Mouse (Mus musculus) monocyte, adult 59 days (primary cell): ENCODE results near the gene Olfr1029. TPM values are rescaled to one million over a fixed set of nuclear protein-coding genes. Genes with fewer than 3 reads are reported as not detected.

Experiments used
- total RNA-seq, 2 experiments: library from RNA; stranded (reverse); gene quantifications; one replicate each; pipeline ENCODE4 v1.2.4; 2023

The Olfr1029 gene
- total RNA-seq = not detected

DNA sequence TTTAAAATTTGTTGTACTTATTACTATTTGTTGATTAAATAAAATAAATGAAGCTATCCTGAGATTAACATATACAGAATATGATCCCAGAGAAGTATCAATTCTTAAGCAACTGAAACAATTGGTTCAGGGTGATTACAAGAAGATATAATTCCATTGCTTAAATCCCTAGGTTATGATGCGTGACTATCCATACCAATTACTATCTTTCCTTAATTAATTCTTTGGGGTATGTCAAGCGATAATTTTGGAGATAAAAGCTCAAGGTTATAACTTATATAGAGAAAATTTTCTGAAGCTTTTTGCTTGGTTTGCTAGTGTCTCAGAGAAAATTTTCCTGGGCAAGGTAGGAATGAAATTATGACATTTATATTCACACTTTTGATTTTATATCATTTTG lies at the start of gene Olfr1029:
Olfr1029 (plus strand) TSS at position 301 of the 400 bp plus-strand sequence.

DNA sequence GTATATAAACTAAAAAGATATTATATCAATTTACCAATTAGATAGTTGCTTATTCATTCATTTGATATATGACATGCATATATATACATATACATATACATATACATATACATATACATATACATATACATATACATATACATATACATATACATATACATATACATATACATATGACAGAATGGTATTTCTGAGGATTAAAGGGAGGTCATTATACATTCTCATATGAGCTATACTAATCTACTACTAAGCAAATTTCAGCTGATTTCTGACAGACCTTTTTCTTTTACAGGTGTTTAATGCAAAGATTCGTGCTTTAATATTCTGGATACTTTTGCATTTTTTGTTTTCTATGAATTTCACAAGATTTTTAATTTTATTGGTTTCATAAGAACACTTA lies 23.6 kb upstream of the Olfr1029 start, which contains the start of gene Olfr1028:
Olfr1028 (plus strand) TSS at position 301 of the 400 bp plus-strand sequence.

DNA sequence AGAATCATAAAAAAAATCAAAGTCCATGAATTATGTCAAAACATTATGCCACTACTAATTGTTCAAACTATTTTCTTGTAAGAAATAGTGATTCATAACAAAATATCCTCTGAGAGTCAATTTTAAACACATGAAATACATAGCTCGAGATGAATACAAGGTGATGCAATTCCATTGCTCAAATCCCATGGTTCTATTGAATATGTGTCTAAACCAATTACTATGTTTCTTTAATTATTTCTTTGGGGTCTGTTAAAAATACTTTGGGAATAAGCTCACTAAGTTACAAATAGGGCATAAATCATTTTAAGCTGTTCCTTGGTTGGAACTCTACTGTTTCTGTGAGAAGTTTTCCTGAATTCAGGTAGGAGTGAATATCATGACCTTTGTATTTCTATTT lies 5.3 kb downstream of the Olfr1029 start, which contains the start of gene Olfr1030:
Olfr1030 (plus strand) TSS at position 301 of the 400 bp plus-strand sequence.

DNA sequence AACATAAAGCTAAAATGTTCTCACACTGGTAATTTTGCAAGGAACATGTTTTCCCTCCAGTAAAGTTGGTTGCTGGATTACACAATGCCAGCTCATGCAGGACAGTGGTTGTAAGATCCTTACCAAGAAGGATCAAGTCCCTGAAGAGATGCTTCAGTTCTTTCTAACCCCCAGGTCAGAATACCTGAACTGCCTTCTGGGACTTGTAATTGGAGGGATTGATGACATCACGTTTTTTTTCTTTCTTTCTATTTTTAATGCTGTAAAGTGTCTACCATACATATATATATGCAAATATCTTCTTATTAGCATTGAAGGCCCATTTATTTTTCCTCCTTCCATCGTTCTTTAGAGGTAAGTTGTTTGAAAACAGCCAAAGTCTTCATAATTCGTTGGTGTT lies 16.3 kb downstream of the Olfr1029 start, which contains the start of gene Olfr1031:
Olfr1031 (plus strand) TSS at position 301 of the 400 bp plus-strand sequence.

DNA sequence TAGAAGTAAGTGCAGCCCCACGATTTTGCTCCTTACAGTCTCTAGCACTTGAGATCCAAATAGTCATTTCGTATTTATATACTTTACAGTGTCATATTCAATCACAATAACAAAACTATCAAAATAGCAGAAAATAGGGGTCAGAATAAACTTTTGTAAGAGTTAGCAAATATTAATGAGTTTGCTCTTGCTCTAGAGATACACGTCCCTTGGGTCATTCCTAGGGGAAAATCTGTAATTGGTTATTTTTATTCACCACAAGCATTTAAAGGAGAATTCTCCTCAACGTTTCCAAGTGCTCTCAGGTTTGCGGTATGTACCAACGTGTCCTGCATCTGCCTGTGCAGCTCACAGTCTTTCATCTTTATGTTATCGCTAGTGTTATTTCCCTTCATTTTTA lies 31.5 kb downstream of the Olfr1029 start, which contains the start of gene Olfr1032:
Olfr1032 (plus strand) TSS at position 301 of the 400 bp plus-strand sequence.

DNA sequence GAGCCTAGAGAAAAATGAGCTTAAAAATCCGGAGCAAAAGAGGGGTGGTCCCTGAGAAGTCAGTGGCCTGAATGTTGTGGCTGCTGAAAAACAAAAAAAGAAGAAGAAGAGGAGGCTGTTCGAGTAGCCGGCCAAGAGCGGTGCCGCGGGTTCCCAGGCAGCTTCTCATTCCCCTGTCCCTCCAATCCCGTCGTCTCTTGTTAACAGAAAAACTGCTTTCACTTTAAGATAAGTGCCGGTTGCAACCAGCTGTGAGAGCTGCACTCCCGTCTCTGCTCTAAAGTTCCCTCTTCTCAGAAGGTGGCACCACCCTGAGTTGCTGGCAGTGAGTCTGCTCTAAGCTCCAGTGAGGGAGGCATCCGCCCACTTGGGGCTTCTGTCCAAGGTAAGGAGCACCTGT lies 46.7 kb downstream of the Olfr1029 start, which contains the start of gene Olfr1033:
Olfr1033 (plus strand) TSS at position 228 of the 400 bp plus-strand sequence.

Other genes with a start within 250 kb of the Olfr1029 start
- not detected for gene Olfr1012, start 211.1 kb upstream of the Olfr1029 start, total RNA-seq
- gene Olfr1013, start 206.8 kb upstream of the Olfr1029 start, total RNA-seq = not detected
- gene Olfr1014, start 201.2 kb upstream of the Olfr1029 start, total RNA-seq = not detected
- not detected for gene Olfr1015, start 191.9 kb upstream of the Olfr1029 start, total RNA-seq
- not detected for gene Olfr1016, start 171.4 kb upstream of the Olfr1029 start, total RNA-seq
- not detected for gene Olfr1018, start 155.4 kb upstream of the Olfr1029 start, total RNA-seq
- gene Olfr1019, start 128.4 kb upstream of the Olfr1029 start, total RNA-seq = not detected
- gene Olfr1020, start 126.9 kb upstream of the Olfr1029 start, total RNA-seq = not detected
- not detected for gene Olfr1022, start 105.3 kb upstream of the Olfr1029 start, total RNA-seq
- not detected for gene Olfr1023, start 88.3 kb upstream of the Olfr1029 start, total RNA-seq
- gene Olfr1024, start 68.8 kb upstream of the Olfr1029 start, total RNA-seq = not detected
- gene Olfr1025-ps1, start 58.7 kb upstream of the Olfr1029 start, total RNA-seq = not detected
- gene Olfr1026, start 52.3 kb upstream of the Olfr1029 start, total RNA-seq = not detected
- not detected for gene Olfr1028, start 23.5 kb upstream of the Olfr1029 start, total RNA-seq
- not detected for gene Olfr1030, start 5.4 kb downstream of the Olfr1029 start, total RNA-seq
- gene Olfr1031, start 16.4 kb downstream of the Olfr1029 start, total RNA-seq = not detected
- not detected for gene Olfr1032, start 31.6 kb downstream of the Olfr1029 start, total RNA-seq
- not detected for gene Olfr1033, start 46.7 kb downstream of the Olfr1029 start, total RNA-seq
- gene Olfr1034, start 72.0 kb downstream of the Olfr1029 start, total RNA-seq = not detected
- not detected for gene Olfr1036, start 100.1 kb downstream of the Olfr1029 start, total RNA-seq
- not detected for gene Olfr1037, start 113.5 kb downstream of the Olfr1029 start, total RNA-seq
- gene Olfr1039, start 162.0 kb downstream of the Olfr1029 start, total RNA-seq = not detected
- not detected for gene Olfr1040, start 172.8 kb downstream of the Olfr1029 start, total RNA-seq
- gene Olfr1042, start 187.9 kb downstream of the Olfr1029 start, total RNA-seq = not detected
- not detected for gene Olfr1043, start 193.6 kb downstream of the Olfr1029 start, total RNA-seq
- not detected for gene Olfr1044, start 203.9 kb downstream of the Olfr1029 start, total RNA-seq
- gene Olfr52, start 211.8 kb downstream of the Olfr1029 start, total RNA-seq = not detected
- not detected for gene Olfr1045, start 229.1 kb downstream of the Olfr1029 start, total RNA-seq
- not detected for gene Olfr1046, start 245.4 kb downstream of the Olfr1029 start, total RNA-seq